Mouse (Mus musculus): ENCODE results near the gene H2al1f.
"Not testable (repeated sequence)": the region's sequence is repeated elsewhere in the genome, so short reads cannot be mapped to it uniquely, and the experiment has no call there.

H2al1f gene

DNA sequence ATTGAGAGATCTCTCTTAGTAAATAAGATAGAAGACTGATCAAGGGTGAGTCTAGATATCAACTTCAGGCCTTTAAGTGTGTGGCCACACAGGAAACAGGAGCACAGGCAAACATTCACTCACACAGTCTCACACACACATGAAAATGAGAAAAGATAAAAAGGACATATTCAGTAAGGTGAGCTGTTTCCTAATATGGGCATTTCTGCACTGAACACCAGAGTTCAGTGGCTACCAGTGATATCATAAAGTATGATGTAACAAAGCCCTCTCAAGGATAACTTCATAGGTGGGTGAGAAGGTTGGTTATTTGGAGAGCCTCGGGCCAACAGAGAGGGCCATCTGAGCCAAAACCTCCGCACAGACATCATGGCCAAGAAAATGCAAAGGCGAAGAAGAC lies 3.0 kb downstream of the H2al1f start, which contains the start of gene H2al1g:
Gene H2al1g, plus strand, starts transcription at position 301 of the 400 bp plus-strand sequence.
- H3K4me1 ChIP-seq (replicated peaks; ENCODE audit: low read depth, low read length); H3K9me3 ChIP-seq (ENCODE audit: low read length); H3K4me3 ChIP-seq (replicated peaks; ENCODE audit: low read length); H3K27me3 ChIP-seq (ENCODE audit: insufficient read depth, low read length); H3K36me3 ChIP-seq (ENCODE audit: insufficient read depth, low read length): not testable (repeated sequence)

DNA sequence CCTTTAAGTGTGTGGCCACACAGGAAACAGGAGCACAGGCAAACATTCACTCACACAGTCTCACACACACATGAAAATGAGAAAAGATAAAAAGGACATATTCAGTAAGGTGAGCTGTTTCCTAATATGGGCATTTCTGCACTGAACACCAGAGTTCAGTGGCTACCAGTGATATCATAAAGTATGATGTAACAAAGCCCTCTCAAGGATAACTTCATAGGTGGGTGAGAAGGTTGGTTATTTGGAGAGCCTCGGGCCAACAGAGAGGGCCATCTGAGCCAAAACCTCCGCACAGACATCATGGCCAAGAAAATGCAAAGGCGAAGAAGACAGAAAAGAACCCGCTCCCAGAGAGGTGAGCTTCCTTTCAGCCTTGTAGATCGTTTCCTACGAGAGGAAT lies 6.2 kb downstream of the H2al1f start, which contains the start of gene H2al1h:
Gene H2al1h, plus strand, starts transcription at position 301 of the 400 bp plus-strand sequence.
- H3K9me3 ChIP-seq (ENCODE audit: low read length); H3K27me3 ChIP-seq (ENCODE audit: insufficient read depth, low read length); H3K36me3 ChIP-seq (ENCODE audit: insufficient read depth, low read length); H3K4me1 ChIP-seq (replicated peaks; ENCODE audit: low read depth, low read length); H3K4me3 ChIP-seq (replicated peaks; ENCODE audit: low read length): not testable (repeated sequence)

DNA sequence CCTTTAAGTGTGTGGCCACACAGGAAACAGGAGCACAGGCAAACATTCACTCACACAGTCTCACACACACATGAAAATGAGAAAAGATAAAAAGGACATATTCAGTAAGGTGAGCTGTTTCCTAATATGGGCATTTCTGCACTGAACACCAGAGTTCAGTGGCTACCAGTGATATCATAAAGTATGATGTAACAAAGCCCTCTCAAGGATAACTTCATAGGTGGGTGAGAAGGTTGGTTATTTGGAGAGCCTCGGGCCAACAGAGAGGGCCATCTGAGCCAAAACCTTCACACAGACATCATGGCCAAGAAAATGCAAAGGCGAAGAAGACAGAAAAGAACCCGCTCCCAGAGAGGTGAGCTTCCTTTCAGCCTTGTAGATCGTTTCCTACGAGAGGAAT lies 9.4 kb downstream of the H2al1f start, which contains the start of gene H2al1i:
Gene H2al1i, plus strand, starts transcription at position 301 of the 400 bp plus-strand sequence.
- H3K4me3 ChIP-seq (replicated peaks; ENCODE audit: low read length); H3K9me3 ChIP-seq (ENCODE audit: low read length); H3K4me1 ChIP-seq (replicated peaks; ENCODE audit: low read depth, low read length); H3K27me3 ChIP-seq (ENCODE audit: insufficient read depth, low read length); H3K36me3 ChIP-seq (ENCODE audit: insufficient read depth, low read length): not testable (repeated sequence)

DNA sequence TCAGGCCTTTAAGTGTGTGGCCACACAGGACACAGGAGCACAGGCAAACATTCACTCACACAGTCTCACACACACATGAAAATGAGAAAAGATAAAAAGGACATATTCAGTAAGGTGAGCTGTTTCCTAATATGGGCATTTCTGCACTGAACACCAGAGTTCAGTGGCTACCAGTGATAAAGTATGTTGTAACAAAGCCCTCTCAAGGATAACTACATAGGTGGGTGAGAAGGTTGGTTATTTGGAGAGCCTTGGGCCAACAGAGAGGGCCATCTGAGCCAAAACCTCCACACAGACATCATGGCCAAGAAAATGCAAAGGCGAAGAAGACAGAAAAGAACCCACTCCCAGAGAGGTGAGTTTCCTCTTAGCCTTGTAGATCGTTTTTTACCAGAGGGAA lies 12.6 kb downstream of the H2al1f start, which contains the start of gene H2al1j:
Gene H2al1j, plus strand, starts transcription at position 301 of the 400 bp plus-strand sequence.
- H3K27me3 ChIP-seq (ENCODE audit: insufficient read depth, low read length); H3K4me1 ChIP-seq (replicated peaks; ENCODE audit: low read depth, low read length); H3K4me3 ChIP-seq (replicated peaks; ENCODE audit: low read length); H3K36me3 ChIP-seq (ENCODE audit: insufficient read depth, low read length); H3K9me3 ChIP-seq (ENCODE audit: low read length): not testable (repeated sequence)

DNA sequence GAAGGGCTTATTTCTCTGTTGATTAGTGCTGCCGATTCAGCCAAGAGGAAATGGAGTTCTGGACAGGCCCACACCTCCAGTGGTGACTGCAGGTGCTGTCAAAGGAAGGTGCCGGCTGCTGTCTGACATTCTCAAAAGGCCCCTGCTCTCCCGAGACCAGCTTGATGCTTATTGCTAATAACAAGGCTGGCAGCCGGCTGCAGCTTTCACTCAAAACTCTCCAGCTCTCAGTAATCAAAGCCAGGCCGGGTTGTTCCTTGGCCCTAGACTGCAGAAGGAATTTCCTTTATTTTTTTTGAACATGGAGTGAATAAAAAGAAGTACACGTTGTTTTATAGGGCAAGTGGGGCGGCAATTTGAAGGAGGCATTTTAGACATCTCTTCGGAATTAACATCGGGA lies 30.8 kb downstream of the H2al1f start:
- Histone ChIP-seq H3K4me1 (replicated peaks; ENCODE audit: low read depth, low read length) (no peaks in the 10 kb centered on the region), H3K4me3 (replicated peaks; ENCODE audit: low read length) (no peak overlapping the region), H3K36me3 (ENCODE audit: insufficient read depth, low read length) (no peaks in the 10 kb centered on the region), H3K27me3 (ENCODE audit: insufficient read depth, low read length) (no peaks in the 10 kb centered on the region), H3K9me3 (ENCODE audit: low read length) (no peaks in the 10 kb centered on the region)
- TF ChIP-seq POU5F1 (IDR thresholded peaks at IDR 0.05; ENCODE audit: borderline replicate concordance, low read length) (no peak), NANOG (IDR thresholded peaks at IDR 0.05; ENCODE audit: borderline replicate concordance, low read length) (no peak), CTCF (conservative IDR thresholded peaks at IDR 0.05; ENCODE audit: low read length) (no peak)

DNA sequence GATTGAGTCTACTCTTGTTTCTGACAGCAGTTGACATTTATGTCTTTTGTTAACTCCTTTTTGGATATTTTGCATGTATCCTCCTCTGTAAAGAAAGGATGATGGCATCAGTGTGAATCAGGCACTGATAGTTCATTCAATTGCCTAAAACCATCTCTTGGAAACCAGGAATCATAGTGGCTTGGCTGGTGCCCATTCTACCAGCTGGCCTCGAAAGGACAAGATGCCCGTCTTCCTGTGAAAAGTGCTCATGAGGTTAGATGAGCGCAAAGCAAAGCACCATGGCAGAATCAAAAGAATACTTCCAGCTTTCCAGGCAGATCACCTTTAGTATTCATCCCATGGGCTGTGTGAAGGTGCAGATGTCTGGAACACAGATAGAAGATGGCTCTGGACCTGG lies 31.8 kb downstream of the H2al1f start:
- H3K27me3 ChIP-seq (ENCODE audit: insufficient read depth, low read length), result no peaks in the 10 kb centered on the region
- no peak for TF ChIP-seq NANOG (IDR thresholded peaks at IDR 0.05; ENCODE audit: borderline replicate concordance, low read length)
- TF ChIP-seq CTCF (conservative IDR thresholded peaks at IDR 0.05; ENCODE audit: low read length), result no peak
- H3K9me3 ChIP-seq (ENCODE audit: low read length), result no peaks in the 10 kb centered on the region
- no peaks in the 10 kb centered on the region for H3K4me1 ChIP-seq (replicated peaks; ENCODE audit: low read depth, low read length)
- H3K36me3 ChIP-seq (ENCODE audit: insufficient read depth, low read length), result no peaks in the 10 kb centered on the region
- no peak overlapping the region for H3K4me3 ChIP-seq (replicated peaks; ENCODE audit: low read length)

DNA sequence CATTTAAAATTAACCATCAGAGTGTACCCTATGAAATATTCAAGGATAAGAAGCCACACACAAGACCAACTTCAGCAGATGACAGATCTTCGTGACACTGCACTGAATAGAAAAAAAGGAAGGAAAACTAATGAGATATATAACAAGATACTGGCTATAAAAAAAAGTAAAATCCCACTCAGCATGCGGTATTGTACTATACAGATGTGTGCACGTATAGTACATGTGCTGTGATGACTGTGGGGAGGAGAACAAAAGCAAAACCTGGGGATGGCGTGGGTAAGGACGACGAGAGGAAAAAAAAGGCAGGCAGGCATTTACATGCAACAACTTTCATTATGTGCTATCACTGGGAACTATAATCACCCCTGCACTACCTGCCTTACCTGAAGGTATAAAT lies 45.9 kb downstream of the H2al1f start:
- Histone ChIP-seq H3K27me3 (ENCODE audit: insufficient read depth, low read length) (no peaks in the 10 kb centered on the region), H3K4me3 (replicated peaks; ENCODE audit: low read length) (no peak overlapping the region), H3K4me1 (replicated peaks; ENCODE audit: low read depth, low read length) (no peaks in the 10 kb centered on the region), H3K36me3 (ENCODE audit: insufficient read depth, low read length) (no peaks in the 10 kb centered on the region), H3K9me3 (ENCODE audit: low read length) (no peaks in the 10 kb centered on the region)
- no peak for TF ChIP-seq POU5F1 (IDR thresholded peaks at IDR 0.05; ENCODE audit: borderline replicate concordance, low read length)
- TF ChIP-seq NANOG (IDR thresholded peaks at IDR 0.05; ENCODE audit: borderline replicate concordance, low read length), result no peak
- TF ChIP-seq CTCF (conservative IDR thresholded peaks at IDR 0.05; ENCODE audit: low read length), result no peak

DNA sequence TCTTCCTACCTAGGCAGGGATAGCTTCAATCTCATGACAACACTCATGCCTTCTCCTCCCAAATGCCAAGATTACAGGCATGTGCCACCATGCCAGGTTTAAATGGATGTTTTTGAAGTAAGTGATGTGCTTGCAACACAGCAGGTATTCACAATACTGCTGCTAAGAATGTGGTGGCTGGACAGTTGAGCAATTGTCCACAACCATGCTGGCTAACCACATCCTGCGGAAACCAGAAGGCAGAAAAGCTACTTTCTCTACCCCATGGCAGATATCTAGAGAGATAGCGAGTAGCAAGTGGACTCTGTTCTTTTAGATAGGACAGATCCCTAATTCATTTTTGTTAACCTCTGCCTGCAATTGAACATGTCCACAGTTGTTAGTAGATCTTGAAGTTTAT lies 46.3 kb downstream of the H2al1f start:
- no peaks in the 10 kb centered on the region for H3K27me3 ChIP-seq (ENCODE audit: insufficient read depth, low read length)
- no peaks in the 10 kb centered on the region for H3K4me1 ChIP-seq (replicated peaks; ENCODE audit: low read depth, low read length)
- H3K4me3 ChIP-seq (replicated peaks; ENCODE audit: low read length), result no peak overlapping the region
- no peaks in the 10 kb centered on the region for H3K36me3 ChIP-seq (ENCODE audit: insufficient read depth, low read length)
- H3K9me3 ChIP-seq (ENCODE audit: low read length), result no peaks in the 10 kb centered on the region
- TF ChIP-seq POU5F1 (IDR thresholded peaks at IDR 0.05; ENCODE audit: borderline replicate concordance, low read length), result no peak

DNA sequence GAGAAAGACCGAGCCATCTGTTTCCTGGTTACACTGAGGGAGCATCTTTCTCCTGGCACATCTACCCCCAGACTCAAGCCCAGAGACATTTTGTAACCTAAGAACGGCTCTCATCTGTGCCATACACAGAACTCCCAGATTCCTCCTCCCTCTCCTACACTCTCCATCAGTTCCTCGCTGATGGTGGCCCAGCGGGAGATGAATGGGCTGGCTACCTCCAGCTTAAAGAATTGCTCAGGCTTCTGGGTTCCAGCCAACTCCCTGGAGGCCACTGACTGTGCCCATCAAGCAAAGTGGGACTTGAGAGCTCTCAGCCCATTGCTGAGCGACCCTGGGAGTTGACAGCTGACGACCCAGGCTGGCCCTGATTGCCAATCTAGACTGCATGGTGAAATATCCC lies 48.9 kb downstream of the H2al1f start:
- H3K4me3 ChIP-seq (replicated peaks; ENCODE audit: low read length), result no peak overlapping the region
- H3K9me3 ChIP-seq (ENCODE audit: low read length), result no peaks in the 10 kb centered on the region
- no peaks in the 10 kb centered on the region for H3K36me3 ChIP-seq (ENCODE audit: insufficient read depth, low read length)
- TF ChIP-seq CTCF (conservative IDR thresholded peaks at IDR 0.05; ENCODE audit: low read length) (no peak), NANOG (IDR thresholded peaks at IDR 0.05; ENCODE audit: borderline replicate concordance, low read length) (no peak), POU5F1 (IDR thresholded peaks at IDR 0.05; ENCODE audit: borderline replicate concordance, low read length) (no peak)
- H3K27me3 ChIP-seq (ENCODE audit: insufficient read depth, low read length), result no peaks in the 10 kb centered on the region
- no peaks in the 10 kb centered on the region for H3K4me1 ChIP-seq (replicated peaks; ENCODE audit: low read depth, low read length)

Measured in E14TG2a.4 (cell line).